ENCODE assay signal across 28 mouse cellular contexts in genomic region chr9:54356756-54357155, GRCm38 (mm10).
"Had no signal": no experiment of that assay in that cellular context is flagged by ENCODE, and none has a peak within 500 bp of the region (broad histone marks: within the 10 kb centered on the region; RNA-seq: fewer than 3 reads in every experiment).

No protein-coding gene starts in this region.

- H3K27me3 ChIP-seq: heart, embryonic 12.5 days; hindbrain, embryonic 13.5 days; hindbrain, embryonic 15.5 days; kidney, embryonic 15.5 days; limb, embryonic 12.5 days; liver, embryonic 13.5 days; liver, embryonic 15.5 days had no signal

- H3K4me1 ChIP-seq: heart, embryonic 10.5 days; heart, embryonic 12.5 days; hindbrain, embryonic 10.5 days; hindbrain, embryonic 13.5 days; hindbrain, embryonic 15.5 days; kidney, embryonic 15.5 days; limb, embryonic 10.5 days; limb, embryonic 12.5 days; liver, embryonic 13.5 days; liver, embryonic 15.5 days had no signal

- DNase-seq: gastrocnemius, adult 2 months; gastrocnemius, postnatal 10 days; gastrocnemius, postnatal 25 days; heart, adult 18-20 months; heart, postnatal 10 days; heart, postnatal 4 days; kidney, adult 11 months; kidney, adult 2 months; kidney, adult 9 months; kidney, postnatal 14 days; kidney, postnatal 36 days; layer of hippocampus, adult 9-11 months; liver; liver, embryonic 13.5 days had no signal

- ATAC-seq: hindbrain, postnatal 0 days; intestine, embryonic 16.5 days had no signal

- H3K27ac ChIP-seq: gastrocnemius, adult 2 months; heart, embryonic 10.5 days; hindbrain, embryonic 10.5 days; hindbrain, embryonic 13.5 days; hindbrain, embryonic 15.5 days; hindbrain, postnatal 0 days; kidney, embryonic 15.5 days; kidney, postnatal 0 days; left cerebral cortex, adult 2 months; limb, embryonic 10.5 days; limb, embryonic 12.5 days; liver, embryonic 13.5 days; liver, embryonic 15.5 days had no signal

- H3K9ac ChIP-seq: heart, embryonic 12.5 days; hindbrain, embryonic 13.5 days; hindbrain, embryonic 15.5 days; kidney, embryonic 15.5 days; limb, embryonic 12.5 days; liver, embryonic 13.5 days; liver, embryonic 15.5 days had no signal

- H3K36me3 ChIP-seq: heart, embryonic 10.5 days; heart, embryonic 12.5 days; hindbrain, embryonic 10.5 days; hindbrain, embryonic 13.5 days; hindbrain, embryonic 15.5 days; kidney, embryonic 15.5 days; limb, embryonic 10.5 days; limb, embryonic 12.5 days; liver, embryonic 13.5 days; liver, embryonic 15.5 days had no signal

- H3K4me2 ChIP-seq: heart, embryonic 12.5 days; hindbrain, embryonic 13.5 days; hindbrain, embryonic 15.5 days; kidney, embryonic 15.5 days; limb, embryonic 12.5 days; liver, embryonic 11.5 days; liver, embryonic 13.5 days; liver, embryonic 15.5 days had no signal

- H3K4me3 ChIP-seq: gastrocnemius, adult 2 months; heart, embryonic 10.5 days; heart, embryonic 12.5 days; hindbrain, embryonic 10.5 days; hindbrain, embryonic 13.5 days; hindbrain, embryonic 15.5 days; kidney, embryonic 15.5 days; left cerebral cortex, adult 2 months; limb, embryonic 10.5 days; limb, embryonic 12.5 days; liver, embryonic 13.5 days; liver, embryonic 15.5 days had no signal

- H3K9me3 ChIP-seq: heart, embryonic 10.5 days; heart, embryonic 12.5 days; hindbrain, embryonic 10.5 days; hindbrain, embryonic 13.5 days; hindbrain, embryonic 15.5 days; kidney, embryonic 15.5 days; limb, embryonic 10.5 days; limb, embryonic 12.5 days; liver, embryonic 13.5 days; liver, embryonic 15.5 days had no signal
